Mouse (Mus musculus): Measurements from ENCODE around the gene Sqstm1.

Sqstm1 gene

GRCm38 (mm10) chr11:50211322-50212059, 864 bp upstream of the Sqstm1 start:
- WGBS: 92% methylated on average over 3 of the region's 3 CpGs

- 1% methylated on average over 24 of the region's 24 CpGs for whole genome bisulfite sequencing
Observed at GRCm38 (mm10) chr11:50210101-50210504, 524 bp downstream of the Sqstm1 start.

GRCm38 (mm10) chr11:50208039-50208438, 2.6 kb downstream of the Sqstm1 start:
- 59% methylated on average over 5 of the region's 5 CpGs for WGBS

GRCm38 (mm10) chr11:50207344-50207743, 3.3 kb downstream of the Sqstm1 start:
- 88% methylated on average over 14 of the region's 14 CpGs for WGBS

GRCm38 (mm10) chr11:50206037-50206436, 4.6 kb downstream of the Sqstm1 start:
- WGBS: 65% methylated on average over 2 of the region's 2 CpGs

DNA sequence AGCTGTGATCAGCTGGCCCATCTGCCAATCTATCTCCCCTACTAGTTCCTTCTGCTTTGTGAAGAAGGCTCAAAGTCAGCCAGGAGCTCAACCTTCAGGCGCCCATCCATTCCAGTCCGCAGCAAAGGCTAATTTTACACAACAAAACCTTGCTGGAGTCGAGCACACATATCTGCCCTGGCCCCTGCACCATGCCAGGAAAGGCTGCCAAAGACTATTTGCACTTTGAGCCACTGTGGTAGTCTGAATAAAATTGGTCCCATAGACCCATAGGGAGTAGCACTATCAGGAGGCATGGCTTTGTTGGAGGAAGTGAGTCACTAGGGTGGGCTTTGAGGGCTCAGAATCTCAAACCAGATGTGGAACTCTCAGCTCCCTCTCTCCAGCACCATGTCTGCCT, 5.2 kb downstream of the Sqstm1 start:
- WGBS: 53% methylated on average over 3 of the region's 3 CpGs

DNA sequence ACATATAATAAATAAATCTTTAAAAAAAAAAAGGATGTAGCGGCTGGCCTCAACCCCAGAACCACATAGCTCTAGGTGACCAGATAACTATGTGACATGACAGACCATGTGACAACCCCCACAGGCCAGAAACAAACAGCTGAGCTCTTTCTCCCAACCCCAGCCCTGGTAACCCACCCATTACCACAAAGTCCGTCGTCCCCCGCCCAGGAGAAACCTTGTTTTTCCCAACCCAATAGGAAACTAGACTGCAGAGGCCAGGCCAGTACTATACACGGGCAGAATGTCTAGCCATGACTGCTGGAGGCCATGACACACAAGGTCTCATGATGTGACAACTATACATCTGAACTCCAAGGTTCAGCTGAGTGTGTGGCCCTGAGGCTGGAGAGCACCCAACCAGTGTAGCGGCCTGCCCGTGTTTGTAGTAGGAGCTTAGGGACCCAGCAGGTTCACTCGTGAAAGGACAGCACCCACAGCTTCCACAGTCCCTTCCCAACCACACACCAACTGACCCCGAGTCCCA, 7.3 kb downstream of the Sqstm1 start:
- WGBS: 89% methylated on average over 9 of the region's 9 CpGs

DNA sequence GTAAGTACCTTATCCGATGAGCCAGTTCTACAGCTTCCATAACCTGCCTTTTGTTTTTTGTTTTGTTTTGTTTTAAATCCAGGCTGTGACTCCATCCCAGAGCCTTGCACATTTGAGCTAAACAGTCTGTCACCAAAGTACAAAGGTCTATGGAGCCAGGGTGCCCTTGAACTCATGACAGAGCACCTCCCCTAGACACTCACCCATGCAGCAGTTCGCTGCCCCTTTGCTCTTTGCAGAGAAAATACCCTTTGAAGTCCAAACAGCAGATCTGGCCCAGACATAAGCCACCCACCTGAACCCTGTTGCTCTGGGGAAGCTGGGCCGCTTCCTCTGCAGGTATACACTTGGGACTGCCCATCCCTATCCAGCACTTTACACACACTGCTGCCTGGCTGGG, 9.0 kb downstream of the Sqstm1 start:
- WGBS: 80% methylated on average over 3 of the region's 3 CpGs

DNA sequence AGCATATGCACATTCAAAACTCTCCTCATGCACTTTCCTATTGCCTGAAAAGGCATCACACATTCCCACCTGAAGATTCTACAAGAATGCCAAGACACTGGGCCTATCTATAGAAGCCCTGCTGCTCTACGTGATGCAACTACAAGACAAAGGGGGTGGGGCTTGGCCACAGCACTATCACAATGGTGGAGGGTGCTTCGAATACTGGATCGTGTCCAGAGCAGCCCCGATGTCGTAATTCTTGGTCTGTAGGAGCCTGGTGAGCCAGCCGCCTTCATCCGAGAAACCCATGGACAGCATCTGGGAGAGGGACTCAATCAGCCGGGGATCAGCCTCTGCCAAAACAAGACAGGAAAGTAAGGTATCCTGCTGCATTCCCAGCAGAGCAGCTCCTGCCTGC, 10.0 kb downstream of the Sqstm1 start:
- 45% methylated on average over 8 of the region's 8 CpGs for WGBS

DNA sequence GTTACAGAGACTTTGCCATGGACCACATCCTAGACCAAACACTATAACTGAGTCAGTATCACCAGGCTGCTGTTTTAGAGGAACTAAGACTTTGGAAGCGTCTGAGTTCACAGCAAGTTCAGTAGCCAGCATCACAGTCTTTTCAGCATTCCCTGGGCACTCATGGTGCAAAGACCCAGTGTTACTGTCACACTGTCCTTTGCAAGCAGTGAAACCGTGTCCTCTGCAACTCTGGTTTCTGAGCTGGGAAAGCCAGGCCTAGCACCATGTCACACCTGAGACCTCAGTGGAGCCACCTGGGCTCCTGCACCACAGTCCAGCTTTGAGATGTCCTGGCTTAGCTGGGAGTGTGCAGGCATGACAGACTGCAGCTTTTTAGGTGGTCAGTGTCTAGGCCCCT, 11.7 kb downstream of the Sqstm1 start:
- 90% methylated on average over 2 of the region's 2 CpGs for WGBS

DNA sequence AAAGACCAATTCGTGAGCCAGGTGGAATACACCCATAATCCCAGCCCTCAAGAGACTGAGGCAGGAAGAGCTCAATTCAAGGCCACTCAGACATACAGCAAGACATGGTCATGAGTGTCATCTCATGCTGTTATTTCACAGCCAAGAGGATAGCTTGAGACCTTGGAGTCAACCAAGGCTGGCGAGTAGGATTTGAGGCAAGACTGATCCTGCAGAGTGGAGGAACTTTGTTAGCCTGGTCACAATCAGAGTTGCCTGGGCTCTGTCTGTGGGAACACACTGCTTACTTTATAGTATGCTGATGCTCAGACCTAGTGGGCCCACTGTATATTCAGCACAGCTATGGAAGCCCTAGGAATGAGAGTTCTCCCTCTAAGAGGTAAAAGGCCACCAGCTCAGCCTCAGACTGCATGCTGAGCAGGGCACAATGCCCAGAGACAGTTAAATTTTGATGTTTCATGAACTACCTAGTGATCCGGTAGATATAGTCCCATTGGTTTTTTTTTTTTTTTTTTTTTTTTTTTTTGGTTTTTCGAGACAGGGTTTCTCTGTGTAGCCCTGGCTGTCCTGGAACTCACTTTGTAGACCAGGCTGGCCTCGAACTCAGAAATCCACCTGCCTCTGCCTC, 12.3 kb downstream of the Sqstm1 start:
- 74% methylated on average over 4 of the region's 5 CpGs for WGBS

DNA sequence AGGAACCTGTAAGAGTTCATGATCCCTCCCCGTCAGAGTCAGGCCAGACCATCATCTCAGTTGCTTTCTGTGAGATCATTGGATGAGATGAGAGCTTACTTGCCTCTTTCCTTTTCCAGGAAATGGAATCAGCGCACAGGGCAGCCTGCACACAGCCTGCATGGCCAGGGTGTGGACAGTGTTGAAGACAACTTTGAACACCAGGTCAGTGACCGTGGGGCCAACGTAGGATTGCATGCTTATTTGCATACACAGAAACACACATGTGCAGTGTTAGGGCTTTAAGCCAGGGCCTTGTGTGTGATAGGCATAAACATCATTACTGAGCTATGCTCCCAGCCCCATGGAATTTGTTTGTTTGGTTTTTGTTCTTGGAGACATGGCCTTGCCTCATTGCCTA, 13.1 kb downstream of the Sqstm1 start:
- 89% methylated on average over 4 of the region's 4 CpGs for WGBS

- 84% methylated on average over 4 of the region's 4 CpGs for WGBS
Observed at GRCm38 (mm10) chr11:50194793-50195192, 15.8 kb downstream of the Sqstm1 start.

DNA sequence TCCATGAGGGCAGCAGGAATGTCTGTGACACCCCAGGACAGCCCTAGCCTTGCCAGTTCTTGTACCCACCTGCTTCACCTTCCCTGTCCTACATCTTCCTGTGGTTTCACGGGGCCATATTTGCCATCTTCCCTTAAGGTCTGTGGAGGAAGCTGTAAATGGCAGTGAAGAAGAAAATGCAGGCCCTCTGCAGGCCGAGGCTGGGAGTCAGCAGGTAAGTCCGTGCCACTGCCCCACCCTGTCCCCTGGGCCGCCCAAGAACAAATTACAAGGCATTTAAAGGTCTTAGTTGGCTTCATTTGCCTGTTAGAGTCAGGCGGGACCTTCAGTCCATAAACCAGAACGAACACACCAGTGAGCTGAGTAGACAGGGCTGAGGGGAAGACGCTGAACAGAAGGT, 16.6 kb downstream of the Sqstm1 start:
- 85% methylated on average over 7 of the region's 7 CpGs for WGBS

GRCm38 (mm10) chr11:50192278-50192677, 18.3 kb downstream of the Sqstm1 start:
- 85% methylated on average over 3 of the region's 3 CpGs for WGBS

DNA sequence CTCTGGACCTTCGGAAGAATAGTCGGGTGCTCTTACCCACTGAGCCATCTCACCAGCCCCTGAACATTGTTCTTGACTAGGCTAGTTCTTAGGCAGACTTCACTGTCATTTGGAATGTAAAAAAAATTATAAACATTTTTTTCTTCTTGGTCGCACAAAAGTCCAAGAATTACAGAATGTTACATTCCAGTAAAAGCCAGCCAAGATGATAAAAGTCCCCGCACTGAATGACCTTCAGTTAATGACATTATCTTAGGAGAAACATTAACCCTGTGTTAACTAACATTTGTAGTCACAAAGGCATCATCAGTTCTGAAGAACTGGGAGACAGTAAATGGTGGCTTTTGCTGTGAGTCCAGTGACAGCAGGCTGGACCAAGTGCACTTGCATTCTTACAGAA, 20.3 kb downstream of the Sqstm1 start:
- 91% methylated on average over 4 of the region's 4 CpGs for WGBS

DNA sequence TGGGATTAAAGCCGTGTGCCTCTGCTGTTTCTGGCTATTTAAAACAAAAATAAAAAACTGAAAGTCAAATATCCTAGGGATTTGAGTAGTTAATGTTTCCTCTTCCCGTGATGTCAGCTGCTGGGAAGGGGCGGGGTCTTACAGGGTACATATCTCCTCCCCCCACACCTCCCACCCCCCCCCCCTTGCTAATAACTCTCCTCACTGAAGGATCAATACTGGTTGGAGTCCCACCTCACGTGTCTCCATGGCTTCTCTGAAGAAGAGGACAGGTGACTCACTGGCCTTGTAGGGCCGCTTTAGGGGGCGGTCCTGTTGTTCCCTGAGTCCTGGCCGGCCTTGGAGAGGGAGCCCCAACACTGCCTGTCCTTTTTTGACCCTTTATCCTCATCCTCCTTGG, 21.9 kb downstream of the Sqstm1 start:
- WGBS: 85% methylated on average over 7 of the region's 7 CpGs

DNA sequence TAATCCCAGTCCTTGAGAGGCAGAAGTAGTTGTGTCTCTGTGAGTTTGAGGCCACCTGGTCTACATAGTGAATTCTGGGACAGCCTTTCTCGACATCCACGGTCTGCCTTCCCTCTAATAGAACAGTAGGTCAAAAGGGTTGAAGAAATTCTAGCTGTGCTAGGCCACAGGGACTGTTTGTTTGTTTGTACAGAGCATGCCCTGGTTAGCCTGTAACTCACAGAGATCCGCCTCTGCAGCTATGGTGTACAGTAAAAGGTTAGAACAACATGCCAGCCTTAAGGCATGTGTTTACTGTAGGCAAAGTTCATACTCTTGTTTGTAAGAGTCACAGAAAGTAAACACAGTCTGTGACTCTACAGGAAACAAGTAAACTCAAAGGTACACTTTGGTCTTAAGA, 25.8 kb downstream of the Sqstm1 start:
- WGBS: 83% methylated on average over 3 of the region's 3 CpGs

DNA sequence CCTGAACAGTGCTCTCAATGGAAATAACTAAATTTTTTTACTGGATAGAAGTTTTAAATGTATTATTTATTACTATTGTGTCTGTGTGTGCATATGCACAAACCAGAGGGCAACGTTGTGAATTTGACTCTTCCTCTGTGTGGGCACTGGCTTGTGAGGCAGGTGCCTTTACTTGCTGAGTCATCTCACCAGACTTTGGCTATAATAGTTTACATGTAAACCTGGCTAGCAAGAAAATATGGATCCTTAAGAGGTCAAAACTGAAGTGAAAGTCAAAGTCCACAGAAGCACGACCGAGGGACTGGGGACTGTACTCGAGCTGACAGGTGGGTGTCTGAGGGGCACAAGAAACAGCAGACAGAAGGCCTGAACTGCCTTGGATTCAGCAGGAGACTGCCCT, 27.9 kb downstream of the Sqstm1 start:
- 72% methylated on average over 4 of the region's 4 CpGs for WGBS

DNA sequence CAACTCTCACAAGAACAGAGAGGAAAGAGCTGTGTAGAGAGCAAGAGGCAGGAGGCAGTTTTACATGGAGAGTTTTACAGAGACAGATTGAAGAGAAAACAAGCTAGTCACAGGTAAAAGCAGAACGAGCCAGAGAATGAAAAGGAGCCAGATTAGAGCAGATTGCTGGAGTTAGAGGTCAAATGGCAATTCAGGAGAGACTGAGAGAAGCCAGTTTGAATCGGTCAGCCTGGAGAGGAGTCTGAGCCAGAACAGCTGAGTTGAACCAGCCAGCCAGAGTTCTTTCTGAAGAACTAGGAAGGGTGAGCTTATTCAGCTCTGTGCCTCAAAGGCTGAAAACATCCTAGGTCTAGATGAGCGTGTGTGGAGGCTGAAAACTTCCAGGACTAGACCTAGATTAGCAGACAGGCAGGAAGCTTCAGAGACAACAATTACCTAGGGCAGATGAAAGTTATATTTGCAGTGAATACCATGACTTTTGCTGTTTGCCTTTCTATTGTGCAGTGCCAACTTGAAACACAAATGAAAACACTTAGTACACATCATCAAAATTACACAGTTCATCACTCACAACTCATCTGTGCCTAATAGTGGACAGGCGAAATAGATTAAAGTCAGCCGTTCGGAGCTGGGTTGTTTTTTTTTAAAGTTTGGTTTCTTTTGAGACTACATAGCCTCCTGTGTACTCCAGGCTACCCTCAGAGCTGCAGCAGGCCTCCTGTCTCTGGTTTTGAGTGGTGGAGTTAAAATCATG, 30.0 kb downstream of the Sqstm1 start:
- 90% methylated on average over 6 of the region's 6 CpGs for WGBS

- WGBS: 84% methylated on average over 5 of the region's 5 CpGs
Observed at GRCm38 (mm10) chr11:50178532-50179488, 31.8 kb downstream of the Sqstm1 start.
